Mouse (Mus musculus) cerebellum, adult 2 months (tissue): Measurements from ENCODE around the gene Tbc1d8b. TPM values are rescaled to one million over a fixed set of nuclear protein-coding genes. Genes with fewer than 3 reads are reported as not detected.
A peak's percentile ranks its signal among the peaks of the same experiment; 100 is the strongest.

ENCODE experiments used
- DNase-seq, 2 experiments: peaks; one replicate each; pipeline ENCODE4 v3.0.0; 2021
- H3K27ac ChIP-seq: fragments of 200-500 bp; 2 replicates; pipeline ENCODE4 v1.5.1; 2012; ENCODE audit warnings: low read length, control low read depth, inconsistent platforms; ENCODE audit not compliant: insufficient read depth
- H3K27me3 ChIP-seq: fragments of 200-500 bp; 2 replicates; pipeline ENCODE4 v1.6.1; 2012; ENCODE audit warnings: inconsistent platforms, mild to moderate bottlenecking, low read length, moderate library complexity; ENCODE audit not compliant: control insufficient read depth, insufficient read depth
- H3K4me1 ChIP-seq: fragments of 200-500 bp; 2 replicates; pipeline ENCODE4 v1.6.1; 2011; ENCODE audit warnings: low read length; ENCODE audit not compliant: control insufficient read depth, insufficient read depth
- H3K4me3 ChIP-seq: fragments of 200-500 bp; replicated peaks from 2 replicates; pipeline ENCODE3; 2011; ENCODE audit warnings: mild to moderate bottlenecking, low read depth, low read length, control low read depth; ENCODE audit not compliant: insufficient read depth
- CTCF ChIP-seq: fragments of 200-500 bp; IDR thresholded peaks from 2 replicates; pipeline ENCODE4 v1.5.1; 2011; ENCODE audit warnings: low read depth, mild to moderate bottlenecking, control low read depth, low read length, moderate library complexity, borderline replicate concordance; ENCODE audit not compliant: insufficient read depth
- POLR2A ChIP-seq: fragments of 200-500 bp; IDR thresholded peaks from 2 replicates; pipeline ENCODE4 v1.6.1; 2011; ENCODE audit warnings: low read length, control low read depth, borderline replicate concordance; ENCODE audit not compliant: insufficient read depth
- WGBS: fragments of 180-500 bp; shearing (Covaris S2); methylation state at CpG from one replicate; pipeline ENCODE4 v1.1.7; 2018; 5-methylcytosine and 5-hydroxymethylcytosine counted together
- polyA plus RNA-seq: library from polyadenylated mRNA; depleted of rRNA; stranded (reverse); fragments of >200 nt; gene quantifications from 2 replicates; pipeline ENCODE4 v1.2.3, GENCODE M21; 2012

Tbc1d8b gene
- polyA plus RNA-seq, 1 experiment = 3.1 TPM

GRCm38 (mm10) chrX:139774309-139775083 is 89.7 kb downstream of the Tbc1d8b start:
- Histone ChIP-seq H3K4me3 (no peak overlapping the region), H3K4me1 (no peaks in the 10 kb centered on the region; the same call in 1 of the 2 replicates), H3K27ac (no peak overlapping the region), H3K27me3 (no peaks in the 10 kb centered on the region; the same call in 1 of the 2 replicates)
- peak; percentile 29 to 48 for DNase-seq
- WGBS = 29% methylated on average over 18 of the region's 18 CpGs
- no peak for TF ChIP-seq POLR2A
- peak; percentile 62; the same call in 1 of the 2 replicates for TF ChIP-seq CTCF

- no peak overlapping the region for H3K4me3 ChIP-seq
- no peak overlapping the region for H3K27ac ChIP-seq
- DNase-seq = no peak
- 76% methylated on average over 7 of the region's 7 CpGs for WGBS
- TF ChIP-seq CTCF = no peak
- no peak for TF ChIP-seq POLR2A
- no peaks in the 10 kb centered on the region; the same call in 1 of the 2 replicates for H3K27me3 ChIP-seq
- no peaks in the 10 kb centered on the region; the same call in 1 of the 2 replicates for H3K4me1 ChIP-seq
Measured at GRCm38 (mm10) chrX:139775084-139775612, 90.4 kb downstream of the Tbc1d8b start.

GRCm38 (mm10) chrX:139777357-139777756 is 92.6 kb downstream of the Tbc1d8b start:
- WGBS = 78% methylated on average over 4 of the region's 4 CpGs
- DNase-seq = no peak
- Histone ChIP-seq H3K4me3 (no peak overlapping the region), H3K27me3 (no peaks in the 10 kb centered on the region; the same call in 1 of the 2 replicates), H3K27ac (no peak overlapping the region), H3K4me1 (no peaks in the 10 kb centered on the region; the same call in 1 of the 2 replicates)
- TF ChIP-seq POLR2A = no peak
- TF ChIP-seq CTCF = no peak

GRCm38 (mm10) chrX:139778886-139779285 is 94.1 kb downstream of the Tbc1d8b start:
- TF ChIP-seq POLR2A (no peak), CTCF (no peak)
- H3K4me3 ChIP-seq = no peak overlapping the region
- H3K27ac ChIP-seq = no peak overlapping the region
- no peak for DNase-seq
- 92% methylated on average over 1 of the region's 1 CpGs for WGBS
- H3K4me1 ChIP-seq = no peaks in the 10 kb centered on the region; the same call in 1 of the 2 replicates
- no peaks in the 10 kb centered on the region; the same call in 1 of the 2 replicates for H3K27me3 ChIP-seq

GRCm38 (mm10) chrX:139779401-139779800 is 94.6 kb downstream of the Tbc1d8b start:
- H3K4me1 ChIP-seq = no peaks in the 10 kb centered on the region; the same call in 1 of the 2 replicates
- WGBS = 31% methylated on average over 5 of the region's 5 CpGs
- DNase-seq = no peak
- H3K27me3 ChIP-seq = no peaks in the 10 kb centered on the region; the same call in 1 of the 2 replicates
- no peak overlapping the region for H3K4me3 ChIP-seq
- no peak overlapping the region for H3K27ac ChIP-seq
- TF ChIP-seq POLR2A = no peak
- TF ChIP-seq CTCF = no peak

GRCm38 (mm10) chrX:139780988-139781387 is 96.2 kb downstream of the Tbc1d8b start:
- WGBS = 59% methylated on average over 3 of the region's 3 CpGs
- H3K4me3 ChIP-seq = no peak overlapping the region
- no peak for DNase-seq
- H3K27ac ChIP-seq = no peak overlapping the region
- H3K27me3 ChIP-seq = no peaks in the 10 kb centered on the region; the same call in 1 of the 2 replicates
- no peak for TF ChIP-seq POLR2A
- H3K4me1 ChIP-seq = no peaks in the 10 kb centered on the region

GRCm38 (mm10) chrX:139781563-139781962 is 96.8 kb downstream of the Tbc1d8b start:
- TF ChIP-seq CTCF (no peak), POLR2A (no peak)
- Histone ChIP-seq H3K4me3 (no peak overlapping the region), H3K27ac (no peak overlapping the region), H3K27me3 (no peaks in the 10 kb centered on the region; the same call in 1 of the 2 replicates), H3K4me1 (no peaks in the 10 kb centered on the region)
- no peak for DNase-seq
- WGBS = 96% methylated on average over 4 of the region's 4 CpGs
